Mouse (Mus musculus) lung, adult 2 months (tissue): Measurements from ENCODE around the gene Hsd3b6.

Source experiments
- CTCF ChIP-seq: fragments of 200-500 bp; IDR thresholded peaks from 2 replicates; pipeline ENCODE4 v1.5.1; 2011; ENCODE audit warnings: mild to moderate bottlenecking, low read length, control low read depth; ENCODE audit not compliant: insufficient read depth
- POLR2A ChIP-seq: fragments of 200-500 bp; IDR thresholded peaks from 2 replicates; pipeline ENCODE4 v1.6.1; 2011; ENCODE audit warnings: low read depth, mild to moderate bottlenecking, control low read depth, low read length, borderline replicate concordance; ENCODE audit errors: extremely low read depth

GRCm38 (mm10) chr3:98756836-98757235 is 57.4 kb downstream of the Hsd3b6 start:
- TF ChIP-seq CTCF (no peak), POLR2A (no peak)
